8 mouse cellular contexts compared by ENCODE assay signal in genomic region chrX:145505457-145506201, GRCm38 (mm10). TPM values are rescaled to one million over a fixed set of nuclear protein-coding genes. Genes with fewer than 3 reads are reported as not detected.
DNase-seq lines count a peak whose midpoint lies in the region; ATAC-seq lines count a peak whose summit lies in the region.

No protein-coding gene starts in this region.

- H3K4me1 ChIP-seq in hindbrain, embryonic 11.5 days (replicated peaks; ENCODE audit: control insufficient read depth, insufficient read depth, low read length), result no peaks in the 10 kb centered on the region

- no peak overlapping the region for H3K27ac ChIP-seq in hindbrain, embryonic 11.5 days (ENCODE audit: low read depth, low read length)

- H3K9me3 ChIP-seq in hindbrain, embryonic 11.5 days (ENCODE audit: control insufficient read depth, low read length), result no peaks in the 10 kb centered on the region

- H3K27me3 ChIP-seq in hindbrain, embryonic 11.5 days (ENCODE audit: control insufficient read depth, insufficient read depth, low read length), result no peaks in the 10 kb centered on the region

- 13% methylated on average over 14 of the region's 14 CpGs for WGBS in hindbrain, embryonic 11.5 days

- H3K9ac ChIP-seq in hindbrain, embryonic 11.5 days (ENCODE audit: low read depth, low read length), result no peak overlapping the region

- peak; percentile 65 for DNase-seq in R1 (ENCODE audit: low read depth, low spot score)
- DNase-seq in cerebellum, adult 9-11 months, result peak; percentile 69
- DNase-seq in frontal cortex, adult 2 months (ENCODE audit: extremely low spot score in 1 of 2, low spot score in 1 of 2), result peak; percentile 39 to 57
- peak; percentile 70 for DNase-seq in hindbrain, embryonic 11.5 days (ENCODE audit: low spot score)
- peak; percentile 48 to 61 for DNase-seq in layer of hippocampus, postnatal 10 days (ENCODE audit: low spot score in 2 of 2)
- peak; percentile 88 for DNase-seq in lung, postnatal 10 days
- peak; percentile 34 for DNase-seq in ovary, postnatal 14 days (ENCODE audit: low spot score)
- peak; percentile 32 for DNase-seq in thymus, postnatal 14 days

- ATAC-seq in hindbrain, embryonic 11.5 days (ENCODE audit: low FRiP score), result peak; percentile 93

- peak overlapping the region; percentile 44 for H3K4me2 ChIP-seq in hindbrain, embryonic 11.5 days (replicated peaks; ENCODE audit: low read depth, low read length)

- H3K36me3 ChIP-seq in hindbrain, embryonic 11.5 days (ENCODE audit: control insufficient read depth, insufficient read depth, low read length), result no peaks in the 10 kb centered on the region

- peak overlapping the region; percentile 46 for H3K4me3 ChIP-seq in hindbrain, embryonic 11.5 days (ENCODE audit: low read depth, low read length)

RNA-seq across cellular contexts. Expression of gene Amot, which starts 0.6 kb away (rescaled TPM):
- 13.6 and 13.9 TPM in 2 replicates for polyA plus RNA-seq in frontal cortex, adult 2 months (2012; rRNA removed)
- polyA plus RNA-seq in hindbrain, embryonic 11.5 days (2014; fragmentation: Nextera tagmentation; extraction: Ambion mirVana), result 18.2 and 20.6 TPM in 2 replicates
- 10 to 100 TPM; 29.4 to 30.8 TPM for total RNA-seq in layer of hippocampus, postnatal 10 days (2021)

Comparison
In these comparisons a context has a peak if more than half of its experiments do, and no peak if none do; other contexts are left out.
1. DNase-seq: peak in every context shown above with its lines; median percentile 88 in lung, postnatal 10 days; 70 in hindbrain, embryonic 11.5 days; 69 in cerebellum, adult 9-11 months; 65 in R1; 54 in layer of hippocampus, postnatal 10 days; 48 in frontal cortex, adult 2 months; 34 in ovary, postnatal 14 days; 32 in thymus, postnatal 14 days.